17 mouse cellular contexts compared by ENCODE assay signal in genomic region chr2:104267049-104267448, GRCm38 (mm10).
A peak's percentile ranks its signal among the peaks of the same experiment; 100 is the strongest.
DNase-seq lines count a peak whose midpoint lies in the region; ATAC-seq and TF ChIP-seq lines count a peak whose summit lies in the region.
"Had no signal": no experiment of that assay in that cellular context is flagged by ENCODE, and none has a peak within 500 bp of the region (broad histone marks: within the 10 kb centered on the region; RNA-seq: fewer than 3 reads in every experiment).

No protein-coding gene starts in this region.

- H3K27me3 ChIP-seq in kidney, adult 2 months (replicated peaks; ENCODE audit: control insufficient read depth, insufficient read depth, low read length) = no peaks in the 10 kb centered on the region
- H3K27me3 ChIP-seq in limb, embryonic 14.5 days (ENCODE audit: control insufficient read depth, insufficient read depth, low read length) = no peaks in the 10 kb centered on the region
- H3K27me3 ChIP-seq: hindbrain, embryonic 15.5 days had no signal

- H3K4me2 ChIP-seq in limb, embryonic 14.5 days (replicated peaks; ENCODE audit: low read depth, low read length, severe bottlenecking) = no peak overlapping the region
- H3K4me2 ChIP-seq: hindbrain, embryonic 15.5 days; midbrain, embryonic 11.5 days had no signal

- H3K36me3 ChIP-seq in kidney, adult 2 months (ENCODE audit: control insufficient read depth, insufficient read depth, low read length) = no peaks in the 10 kb centered on the region
- no peaks in the 10 kb centered on the region for H3K36me3 ChIP-seq in limb, embryonic 14.5 days (ENCODE audit: control insufficient read depth, insufficient read depth, low read length)
- H3K36me3 ChIP-seq: heart, embryonic 10.5 days; hindbrain, embryonic 15.5 days had no signal

- TF ChIP-seq CTCF in kidney, adult 2 months (conservative IDR thresholded peaks at IDR 0.05; ENCODE audit: insufficient read depth, insufficient read length, low read depth, low read length) = no peak

- no peak overlapping the region for H3K9ac ChIP-seq in limb, embryonic 14.5 days (ENCODE audit: low read depth, low read length, severe bottlenecking)
- H3K9ac ChIP-seq: hindbrain, embryonic 15.5 days had no signal

- no peak overlapping the region for H3K4me3 ChIP-seq in kidney, adult 2 months (ENCODE audit: insufficient read depth, low read depth, low read length)
- no peak overlapping the region for H3K4me3 ChIP-seq in limb, embryonic 14.5 days (replicated peaks; ENCODE audit: low read length)
- H3K4me3 ChIP-seq: heart, embryonic 10.5 days; hindbrain, embryonic 15.5 days had no signal

- TF ChIP-seq POLR2A in kidney, adult 2 months (IDR thresholded peaks at IDR 0.05; ENCODE audit: low read depth, low read length) = no peak
- no peak for TF ChIP-seq POLR2A in limb, embryonic 14.5 days (IDR thresholded peaks at IDR 0.05; ENCODE audit: borderline replicate concordance, extremely low read depth, insufficient read depth, insufficient read length)

- ATAC-seq in limb, embryonic 14.5 days (ENCODE audit: low FRiP score, low read depth) = peak; percentile 67

- H3K4me1 ChIP-seq in kidney, adult 2 months (ENCODE audit: control insufficient read depth, insufficient read depth, low read length) = no peaks in the 10 kb centered on the region
- peaks cover 5% of the 10 kb centered on the region; the same call in 1 of the 2 replicates for H3K4me1 ChIP-seq in limb, embryonic 14.5 days (ENCODE audit: control insufficient read depth, insufficient read depth, low read length)

- no peak overlapping the region for H3K27ac ChIP-seq in kidney, adult 2 months (ENCODE audit: insufficient read depth, low read depth, low read length)
- 0 out of 2 replicates have a peak overlapping the region, but pooled peaks have one; percentile 13 for H3K27ac ChIP-seq in limb, embryonic 14.5 days (replicated peaks; ENCODE audit: low read depth, low read length)
- H3K27ac ChIP-seq: heart, embryonic 10.5 days; hindbrain, embryonic 15.5 days had no signal

- H3K9me3 ChIP-seq in limb, embryonic 14.5 days (ENCODE audit: control insufficient read depth, low read length) = no peaks in the 10 kb centered on the region
- H3K9me3 ChIP-seq: heart, embryonic 10.5 days; hindbrain, embryonic 15.5 days had no signal

- WGBS in kidney, adult 2 months = 17% methylated on average over 4 of the region's 4 CpGs
- 11% methylated on average over 4 of the region's 4 CpGs for WGBS in limb, embryonic 14.5 days

- DNase-seq in embryo, embryonic 11 days = peak; percentile 10
- no peak for DNase-seq in embryo, embryonic 10.5 days (ENCODE audit: low spot score)
- peak; percentile 5 for DNase-seq in kidney, adult 2 months
- DNase-seq in kidney, postnatal 14 days = no peak
- DNase-seq in brain, adult 2 months (ENCODE audit: low read depth, low spot score) = peak; percentile 32
- DNase-seq in limb, embryonic 14.5 days (ENCODE audit: low spot score) = peak; percentile 39
- no peak for DNase-seq in retina, postnatal 1 day
- DNase-seq in lung, postnatal 10 days = no peak
- DNase-seq: adrenal gland, postnatal 14 days; cerebellum, adult 9-10 months; gastrocnemius, postnatal 10 days; heart, postnatal 14 days; left cerebral cortex, postnatal 4 days; right cerebral cortex, postnatal 4 days had no signal

Comparison
In these comparisons a context has a peak if more than half of its experiments do, and no peak if none do; other contexts are left out.
1. DNase-seq: peak in embryo, embryonic 11 days (single experiment), kidney, adult 2 months (single experiment), brain, adult 2 months (single experiment) and limb, embryonic 14.5 days (single experiment); none in embryo, embryonic 10.5 days (single experiment), kidney, postnatal 14 days (single experiment), retina, postnatal 1 day (single experiment) and lung, postnatal 10 days (single experiment).